Mouse (Mus musculus) heart, postnatal 0 days (tissue): ENCODE data around the gene Grin2a.

ENCODE experiments used
- CTCF ChIP-seq: IDR thresholded peaks from 2 replicates; pipeline ENCODE4 v1.5.1; 2016; ENCODE audit warnings: antibody characterized with exemption, control low read depth, low read depth
- EP300 ChIP-seq: IDR thresholded peaks from 2 replicates; pipeline ENCODE4 v1.6.1; 2016; ENCODE audit warnings: antibody characterized with exemption, low read depth

- TF ChIP-seq CTCF (peak; percentile 64), EP300 (no peak)
These were observed 1.9 kb downstream of the Grin2a start for GRCm38 (mm10) chr16:9993255-9994040.
